Mouse (Mus musculus): ENCODE measurements around the gene Slc36a3. TPM values are rescaled to one million over a fixed set of nuclear protein-coding genes. Genes with fewer than 3 reads are reported as not detected.

The Slc36a3 gene
- polyA plus RNA-seq (2014; fragmentation: Illumina TruSeq; extraction: RNeasy Lipid Tissue Mini Kit (QIAGEN cat#74804); ENCODE audit: low read depth, low replicate concordance), result not detected

DNA sequence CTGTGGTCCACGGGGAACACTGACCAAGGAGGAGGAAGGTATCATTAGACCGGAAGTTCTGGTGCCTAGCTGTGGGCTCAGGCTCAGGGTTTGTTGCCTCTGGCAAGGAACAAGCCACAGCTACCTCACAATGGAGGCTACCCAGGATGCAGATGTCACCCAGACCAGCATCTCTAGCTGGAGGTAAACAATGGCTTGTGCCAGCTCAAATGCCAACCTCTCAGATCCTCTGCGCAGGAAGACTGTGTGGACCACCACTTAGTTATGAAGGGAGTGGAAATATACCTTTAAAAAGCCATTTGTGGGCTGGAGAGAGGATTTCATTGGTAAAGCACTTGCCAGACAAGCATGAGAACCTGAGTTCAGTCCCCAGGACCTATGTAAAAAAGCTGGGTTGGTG lies at the start of gene Slc36a3:
Gene Slc36a3 (minus strand): TSS at position 101 of the 400 bp plus-strand sequence.

GRCm38 (mm10) chr11:55184733-55185291 lies 33.3 kb upstream of the Slc36a3 start, which contains the start of gene Slc36a2:
Slc36a2 (minus strand) TSS chr11:55185077.

GRCm38 (mm10) chr11:55097463-55098188 lies 53.9 kb downstream of the Slc36a3 start, which contains the start of gene Gm2a:
Gm2a (plus strand) TSS chr11:55098115.

DNA sequence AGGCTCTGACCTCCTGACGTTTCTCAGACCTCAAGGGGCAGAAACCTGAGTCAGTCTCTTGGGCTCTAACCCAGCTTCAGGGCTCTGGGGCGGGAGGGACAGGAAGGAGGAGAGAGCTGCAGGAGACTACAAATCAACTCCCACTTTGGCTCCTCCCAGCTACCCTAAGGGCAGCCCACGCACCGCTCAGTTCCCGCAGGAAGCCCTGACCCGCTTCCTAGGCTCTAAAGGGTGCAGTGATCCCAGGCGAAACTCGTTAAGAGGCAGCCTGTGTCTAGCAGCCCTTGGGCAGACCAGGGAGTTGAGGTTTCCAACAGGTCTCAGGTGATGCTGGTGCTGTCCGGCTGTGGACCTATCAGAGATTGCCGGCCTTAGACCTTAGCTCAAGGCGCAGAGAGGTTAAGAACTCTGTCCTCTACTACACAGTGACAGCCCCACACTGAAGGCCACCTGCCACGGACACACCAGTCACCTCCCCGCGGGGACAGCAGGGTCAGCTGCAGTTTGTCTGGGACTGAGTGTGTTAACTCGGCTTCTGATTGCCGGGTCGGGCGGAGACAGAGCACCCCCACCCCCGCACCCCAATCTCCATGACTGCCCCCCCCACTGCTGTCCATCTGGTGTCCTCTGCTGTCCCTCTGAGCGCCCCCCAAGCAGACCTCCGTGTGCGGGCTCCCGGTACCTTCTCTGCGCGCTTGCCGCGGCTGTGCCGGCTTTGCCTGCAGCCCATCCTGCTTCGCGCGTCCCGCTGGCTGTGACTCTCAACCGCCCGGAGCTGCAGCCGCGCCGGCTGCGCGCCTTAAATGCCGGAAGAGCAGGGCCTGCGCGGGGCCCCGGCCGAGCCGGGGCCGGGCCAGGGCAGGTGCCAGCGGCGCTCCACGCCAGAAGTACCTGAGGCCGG lies 73.9 kb downstream of the Slc36a3 start, which contains the start of gene Ccdc69:
Gene Ccdc69 (minus strand): TSS at position 801 of the 901 bp plus-strand sequence.

Other genes starting within 250 kb of the Slc36a3 start
- 706 TPM for gene Gpx3, start 249.3 kb downstream of the Slc36a3 start, polyA plus RNA-seq (2014; fragmentation: Illumina TruSeq; extraction: RNeasy Lipid Tissue Mini Kit (QIAGEN cat#74804); ENCODE audit: low read depth, low replicate concordance)
- gene Tnip1, start 188.8 kb downstream of the Slc36a3 start, polyA plus RNA-seq (2014; fragmentation: Illumina TruSeq; extraction: RNeasy Lipid Tissue Mini Kit (QIAGEN cat#74804); ENCODE audit: low read depth, low replicate concordance), result 29.7 TPM
- gene Anxa6, start 118.3 kb downstream of the Slc36a3 start, polyA plus RNA-seq (2014; fragmentation: Illumina TruSeq; extraction: RNeasy Lipid Tissue Mini Kit (QIAGEN cat#74804); ENCODE audit: low read depth, low replicate concordance), result 196 TPM
- gene Ccdc69, start 73.6 kb downstream of the Slc36a3 start, polyA plus RNA-seq (2014; fragmentation: Illumina TruSeq; extraction: RNeasy Lipid Tissue Mini Kit (QIAGEN cat#74804); ENCODE audit: low read depth, low replicate concordance), result 18.3 TPM
- gene Gm2a, start 53.6 kb downstream of the Slc36a3 start, polyA plus RNA-seq (2014; fragmentation: Illumina TruSeq; extraction: RNeasy Lipid Tissue Mini Kit (QIAGEN cat#74804); ENCODE audit: low read depth, low replicate concordance), result 10.3 TPM
- 31.4 TPM for gene Slc36a2, start 33.4 kb upstream of the Slc36a3 start, polyA plus RNA-seq (2014; fragmentation: Illumina TruSeq; extraction: RNeasy Lipid Tissue Mini Kit (QIAGEN cat#74804); ENCODE audit: low read depth, low replicate concordance)
- gene Slc36a1, start 52.6 kb upstream of the Slc36a3 start, polyA plus RNA-seq (2014; fragmentation: Illumina TruSeq; extraction: RNeasy Lipid Tissue Mini Kit (QIAGEN cat#74804); ENCODE audit: low read depth, low replicate concordance), result 6.5 TPM
- 0.05 TPM for gene Fat2, start 184.9 kb upstream of the Slc36a3 start, polyA plus RNA-seq (2014; fragmentation: Illumina TruSeq; extraction: RNeasy Lipid Tissue Mini Kit (QIAGEN cat#74804); ENCODE audit: low read depth, low replicate concordance)

Measured in heart, adult 10 weeks (tissue).